Mouse (Mus musculus): Measurements from ENCODE around the gene Samhd1.

The Samhd1 gene

GRCm38 (mm10) chr2:157136646-157137045, 1.6 kb upstream of the Samhd1 start:
- in situ Hi-C loops (cut with MboI): no loop called here

GRCm38 (mm10) chr2:157136176-157136575, 1.1 kb upstream of the Samhd1 start:
- in situ Hi-C loops (cut with MboI): no loop called here

- in situ Hi-C loops (cut with MboI): no loop called here
These were observed 560 bp upstream of the Samhd1 start for GRCm38 (mm10) chr2:157135529-157136120.

- in situ Hi-C loops (cut with MboI): no loop called here
These were observed 560 bp downstream of the Samhd1 start for GRCm38 (mm10) chr2:157134479-157134931.

- in situ Hi-C loops (cut with MboI): no loop called here
These were observed 1.1 kb downstream of the Samhd1 start for GRCm38 (mm10) chr2:157133769-157134478.

- in situ Hi-C loops (cut with MboI): no loop called here
These were observed 2.2 kb downstream of the Samhd1 start for GRCm38 (mm10) chr2:157132686-157133540.

- in situ Hi-C loops (cut with MboI): no loop called here
These were observed 3.0 kb downstream of the Samhd1 start for GRCm38 (mm10) chr2:157132086-157132485.

- in situ Hi-C loops (cut with MboI): no loop called here
These were observed 4.1 kb downstream of the Samhd1 start for GRCm38 (mm10) chr2:157130813-157131514.

GRCm38 (mm10) chr2:157129601-157130164, 5.4 kb downstream of the Samhd1 start:
- in situ Hi-C loops (cut with MboI): no loop called here

- in situ Hi-C loops (cut with MboI): no loop called here
These were observed 6.0 kb downstream of the Samhd1 start for GRCm38 (mm10) chr2:157129096-157129495.

- in situ Hi-C loops (cut with MboI): no loop called here
These were observed 7.0 kb downstream of the Samhd1 start for GRCm38 (mm10) chr2:157128072-157128471.

GRCm38 (mm10) chr2:157127370-157127769, 7.7 kb downstream of the Samhd1 start:
- in situ Hi-C loops (cut with MboI): no loop called here

GRCm38 (mm10) chr2:157125246-157125645, 9.8 kb downstream of the Samhd1 start:
- in situ Hi-C loops (cut with MboI): no loop called here

- in situ Hi-C loops (cut with MboI): no loop called here
These were observed 13.3 kb downstream of the Samhd1 start for GRCm38 (mm10) chr2:157121766-157122165.

- in situ Hi-C loops (cut with MboI): no loop called here
These were observed 16.0 kb downstream of the Samhd1 start for GRCm38 (mm10) chr2:157119075-157119474.

- in situ Hi-C loops (cut with MboI): no loop called here
These were observed 16.5 kb downstream of the Samhd1 start for GRCm38 (mm10) chr2:157118556-157118955.

- in situ Hi-C loops (cut with MboI): no loop called here
These were observed 18.1 kb downstream of the Samhd1 start for GRCm38 (mm10) chr2:157116964-157117363.

GRCm38 (mm10) chr2:157108236-157108635, 26.8 kb downstream of the Samhd1 start:
- in situ Hi-C loops (cut with MboI): no loop called here

GRCm38 (mm10) chr2:157104454-157104853, 30.6 kb downstream of the Samhd1 start:
- in situ Hi-C loops (cut with MboI): no loop called here

GRCm38 (mm10) chr2:157102256-157102655, 32.8 kb downstream of the Samhd1 start:
- in situ Hi-C loops (cut with MboI): no loop called here

GRCm38 (mm10) chr2:157101650-157102049, 33.4 kb downstream of the Samhd1 start:
- in situ Hi-C loops (cut with MboI): no loop called here

- in situ Hi-C loops (cut with MboI): no loop called here
These were observed 34.8 kb downstream of the Samhd1 start for GRCm38 (mm10) chr2:157100319-157100605.
